16 mouse cellular contexts compared by ENCODE assay signal in the genomic region with DNA sequence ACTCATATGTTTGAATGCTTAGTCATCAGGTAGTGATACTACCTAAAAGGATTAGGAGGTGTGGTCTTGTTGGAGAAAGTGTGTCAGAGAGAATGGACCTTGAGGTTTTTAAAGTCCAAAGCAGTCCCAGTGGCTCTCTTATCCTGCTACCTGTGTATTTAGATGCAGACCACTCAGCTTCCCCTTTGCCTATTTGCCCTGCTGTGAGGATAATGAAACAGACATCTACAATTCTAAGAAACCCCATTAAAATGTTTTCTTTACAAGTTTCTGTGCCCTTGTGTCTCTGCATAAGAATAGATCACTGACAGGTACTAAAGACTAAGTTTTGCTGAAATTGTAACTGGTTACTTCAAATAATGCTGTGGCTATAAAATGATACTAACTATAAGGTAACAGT.
"Had no signal": no experiment of that assay in that cellular context is flagged by ENCODE, and none has a peak within 500 bp of the region (broad histone marks: within the 10 kb centered on the region; RNA-seq: fewer than 3 reads in every experiment).

No protein-coding gene starts in this region.

- H3K27ac ChIP-seq: lung, embryonic 15.5 days; macrophage; midbrain, embryonic 13.5 days; midbrain, embryonic 15.5 days; neural tube, embryonic 12.5 days had no signal

- H3K9me3 ChIP-seq: lung, embryonic 15.5 days; megakaryocyte, embryonic 14.5 days; midbrain, embryonic 13.5 days; midbrain, embryonic 15.5 days; neural tube, embryonic 12.5 days had no signal

- DNase-seq: liver, postnatal 0 days; lung, adult 2 months; lung, postnatal 14 days; lung, postnatal 36 days; right cerebral cortex, postnatal 25 days; right cerebral cortex, postnatal 4 days; spleen, adult 18-20 months; thymus, adult 18-20 months; thymus, postnatal 25 days; thymus, postnatal 4 days had no signal

- H3K36me3 ChIP-seq: lung, embryonic 15.5 days; midbrain, embryonic 13.5 days; midbrain, embryonic 15.5 days; neural tube, embryonic 12.5 days had no signal

- H3K9ac ChIP-seq: liver, postnatal 0 days; lung, embryonic 15.5 days; midbrain, embryonic 13.5 days; midbrain, embryonic 15.5 days; neural tube, embryonic 12.5 days had no signal

- H3K4me3 ChIP-seq: lung, embryonic 15.5 days; megakaryocyte, embryonic 14.5 days; midbrain, embryonic 13.5 days; midbrain, embryonic 15.5 days; neural tube, embryonic 12.5 days had no signal

- H3K4me1 ChIP-seq: lung, embryonic 15.5 days; megakaryocyte, embryonic 14.5 days; midbrain, embryonic 13.5 days; midbrain, embryonic 15.5 days; neural tube, embryonic 12.5 days had no signal
